ENCODE assay signal across 9 mouse cellular contexts in genomic region chr8:123515540-123515897, GRCm38 (mm10). TPM values are rescaled to one million over a fixed set of nuclear protein-coding genes. Genes with fewer than 3 reads are reported as not detected.
DNase-seq lines count a peak whose midpoint lies in the region; ATAC-seq lines count a peak whose summit lies in the region.
"Had no signal": no experiment of that assay in that cellular context is flagged by ENCODE, and none has a peak within 500 bp of the region (broad histone marks: within the 10 kb centered on the region; RNA-seq: fewer than 3 reads in every experiment).

No protein-coding gene starts in this region.

- 2% methylated on average over 11 of the region's 11 CpGs for WGBS in limb, embryonic 15.5 days

- H3K4me1 ChIP-seq in limb, embryonic 15.5 days, result peaks cover 28% of the 10 kb centered on the region

- peak; percentile 47 for DNase-seq in cerebellum, adult 9-10 months
- DNase-seq in cerebellum, postnatal 36 days, result no peak
- DNase-seq in retina, postnatal 7 days (ENCODE audit: low read depth, low spot score), result peak; percentile 24
- DNase-seq in retina, embryonic 14.5 days (ENCODE audit: low spot score), result no peak
- DNase-seq in right cerebral cortex, postnatal 25 days, result no peak
- DNase-seq in gastrocnemius, postnatal 4 days (ENCODE audit: low spot score in 2 of 2), result no peak
- DNase-seq in retina, postnatal 1 day, result no peak

- H3K36me3 ChIP-seq in limb, embryonic 15.5 days, result peaks cover 3% of the 10 kb centered on the region; the same call in 1 of the 2 replicates

- ATAC-seq in limb, embryonic 15.5 days (ENCODE audit: insufficient number of reproducible peaks, low FRiP score, low TSS enrichment, low read depth), result no peak

- H3K9ac ChIP-seq in limb, embryonic 15.5 days, result no peak overlapping the region

- H3K27ac ChIP-seq in limb, embryonic 15.5 days, result no peak overlapping the region

- H3K9me3 ChIP-seq in limb, embryonic 15.5 days, result no peaks in the 10 kb centered on the region

- peak overlapping the region; percentile 100 for H3K4me2 ChIP-seq in limb, embryonic 15.5 days

- H3K27me3 ChIP-seq in limb, embryonic 15.5 days, result peaks cover 45% of the 10 kb centered on the region

- peak overlapping the region; percentile 65 for H3K4me3 ChIP-seq in limb, embryonic 15.5 days

RNA-seq across cellular contexts. Expression of gene Dbndd1, which starts 0.3 kb away (rescaled TPM):
- polyA plus RNA-seq in limb, embryonic 15.5 days (2015; fragmentation: Nextera tagmentation; extraction: Ambion mirVana), result 5.9 and 6.6 TPM in 2 replicates
- total RNA-seq in gastrocnemius, postnatal 4 days (2021), result under 1 TPM; 0.44 to 0.57 TPM
- total RNA-seq: hematopoietic stem cell, adult 5-6 weeks had no signal

RNA-seq across cellular contexts. Expression of gene Gas8, which starts 3.1 kb away (rescaled TPM):
- 29.6 and 30.2 TPM in 2 replicates for polyA plus RNA-seq in limb, embryonic 15.5 days (2015; fragmentation: Nextera tagmentation; extraction: Ambion mirVana)
- total RNA-seq in gastrocnemius, postnatal 4 days (2021), result 10 to 100 TPM; 10.7 to 13.0 TPM

RNA-seq across cellular contexts. Expression of gene Afg3l1, which starts 37.8 kb away (rescaled TPM):
- polyA plus RNA-seq in limb, embryonic 15.5 days (2015; fragmentation: Nextera tagmentation; extraction: Ambion mirVana), result 43.0 and 46.0 TPM in 2 replicates
- 10 to 100 TPM; 39.4 to 48.5 TPM for total RNA-seq in gastrocnemius, postnatal 4 days (2021)

Comparison
In these comparisons a context has a peak if more than half of its experiments do, and no peak if none do; other contexts are left out.
1. DNase-seq: peak in cerebellum, adult 9-10 months (single experiment) and retina, postnatal 7 days (single experiment); none in cerebellum, postnatal 36 days (0 of 2), retina, embryonic 14.5 days (single experiment), right cerebral cortex, postnatal 25 days (single experiment), gastrocnemius, postnatal 4 days (0 of 2) and retina, postnatal 1 day (single experiment).